Mouse (Mus musculus) T-cell, adult 66 days (primary cell): ENCODE measurements around the gene Ceacam15. TPM values are rescaled to one million over a fixed set of nuclear protein-coding genes. Genes with fewer than 3 reads are reported as not detected.

Experiments
- total RNA-seq, 2 experiments: library from RNA; stranded (reverse); gene quantifications; 3 replicates in 1 of 2; 4 replicates in 1 of 2; pipeline ENCODE4 v1.2.4; 2023

The Ceacam15 gene
- total RNA-seq = not detected

GRCm38 (mm10) chr7:16675605-16676004 is at the start of gene Ceacam15:
Gene Ceacam15 (minus strand): TSS chr7:16675705.

GRCm38 (mm10) chr7:16721629-16722028 is 46.1 kb upstream of the Ceacam15 start, which contains the start of gene Ceacam9:
Gene Ceacam9 (plus strand): TSS chr7:16721929.

Other genes starting within 250 kb of the Ceacam15 start
- 10 to 100 TPM; 38.7 to 39.4 TPM for gene Tmem160, start 222.9 kb downstream of the Ceacam15 start, total RNA-seq
- not detected for gene Npas1, start 198.0 kb downstream of the Ceacam15 start, total RNA-seq
- 10 to 100 TPM; 20.5 to 22.0 TPM for gene Arhgap35, start 60.7 kb downstream of the Ceacam15 start, total RNA-seq
- not detected for gene Ceacam9, start 46.2 kb upstream of the Ceacam15 start, total RNA-seq
- gene Ap2s1, start 62.7 kb upstream of the Ceacam15 start, total RNA-seq = 10 to 100 TPM; 85.3 to 95.2 TPM
- 100 to 1,000 TPM; 137 to 141 TPM for gene Slc1a5, start 105.6 kb upstream of the Ceacam15 start, total RNA-seq
- 100 to 1,000 TPM; 136 to 150 TPM for gene Strn4, start 140.2 kb upstream of the Ceacam15 start, total RNA-seq
- 10 to 100 TPM; 23.8 to 28.4 TPM for gene Fkrp, start 141.0 kb upstream of the Ceacam15 start, total RNA-seq
- gene Prkd2, start 167.2 kb upstream of the Ceacam15 start, total RNA-seq = 100 to 1,000 TPM; 225 to 233 TPM
- under 1 TPM; 0.29 to 0.56 TPM for gene Dact3, start 199.6 kb upstream of the Ceacam15 start, total RNA-seq
- gene Gng8, start 216.1 kb upstream of the Ceacam15 start, total RNA-seq = not detected
- gene Ptgir, start 230.8 kb upstream of the Ceacam15 start, total RNA-seq = 1 to 10 TPM; 1.5 to 1.9 TPM
- gene Calm3, start 248.4 kb upstream of the Ceacam15 start, total RNA-seq = 100 to 1,000 TPM; 118 to 124 TPM